Mouse (Mus musculus) erythroblast, embryonic 14.5 days (primary cell): ENCODE data around the gene Aqp8. TPM values are rescaled to one million over a fixed set of nuclear protein-coding genes. Genes with fewer than 3 reads are reported as not detected.
A peak's percentile ranks its signal among the peaks of the same experiment; 100 is the strongest.

Source experiments
- H3K27me3 ChIP-seq: 2 replicates; pipeline ENCODE4 v1.6.1; 2012; ENCODE audit warnings: inconsistent platforms; ENCODE audit not compliant: control insufficient read depth
- H3K36me3 ChIP-seq: 2 replicates; pipeline ENCODE4 v1.6.1; 2012; ENCODE audit warnings: mild to moderate bottlenecking, inconsistent platforms; ENCODE audit not compliant: control insufficient read depth
- H3K4me1 ChIP-seq: 2 replicates; pipeline ENCODE4 v1.6.1; 2012; ENCODE audit warnings: inconsistent platforms; ENCODE audit not compliant: control insufficient read depth
- H3K4me3 ChIP-seq: replicated peaks from 2 replicates; pipeline ENCODE3; 2012; ENCODE audit warnings: moderate library complexity, mild to moderate bottlenecking, inconsistent platforms
- H3K9me3 ChIP-seq: 2 replicates; pipeline ENCODE4 v1.6.1; 2012; ENCODE audit warnings: low read length, inconsistent platforms, mixed read lengths; ENCODE audit not compliant: control insufficient read depth
- GATA1 ChIP-seq: IDR thresholded peaks from 2 replicates; pipeline ENCODE4 v1.6.1; 2012; ENCODE audit warnings: low read length, inconsistent platforms, mixed read lengths
- TAL1 ChIP-seq: IDR thresholded peaks from 3 replicates; pipeline ENCODE4 v1.6.1; 2012; ENCODE audit warnings: low read length, inconsistent platforms, mixed read lengths
- polyA plus RNA-seq: library from polyadenylated mRNA; stranded (reverse); fragments of >175 nt; gene quantifications from 2 replicates; pipeline ENCODE4 v1.2.3, GENCODE M21; 2012

Gene Aqp8
- polyA plus RNA-seq, 1 experiment = not detected

DNA sequence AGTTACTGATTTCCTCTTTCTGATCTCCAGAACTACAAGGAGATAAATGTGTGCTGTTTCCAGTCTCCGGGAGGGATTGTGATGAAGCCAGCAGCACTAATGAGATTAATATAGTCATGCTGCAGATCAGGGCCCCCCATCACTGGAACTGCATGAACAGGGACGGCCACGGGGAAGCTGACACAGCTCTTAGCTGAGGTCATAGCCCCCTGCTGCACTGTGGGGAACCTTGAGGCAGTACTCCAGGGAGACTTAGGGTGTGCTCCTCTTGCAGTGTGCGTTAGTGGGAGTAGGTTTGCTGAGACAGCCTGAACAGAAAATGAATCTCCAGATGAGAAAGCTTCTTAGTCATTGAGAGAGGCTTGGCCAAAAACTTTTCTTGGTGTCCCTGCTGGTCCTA is 30.9 kb upstream of the Aqp8 start:
- Histone ChIP-seq H3K9me3 (no peaks in the 10 kb centered on the region), H3K27me3 (no peaks in the 10 kb centered on the region), H3K36me3 (peaks cover 18% of the 10 kb centered on the region), H3K4me1 (no peaks in the 10 kb centered on the region), H3K4me3 (no peak overlapping the region)
- TF ChIP-seq TAL1 = no peak
- TF ChIP-seq GATA1 = no peak

DNA sequence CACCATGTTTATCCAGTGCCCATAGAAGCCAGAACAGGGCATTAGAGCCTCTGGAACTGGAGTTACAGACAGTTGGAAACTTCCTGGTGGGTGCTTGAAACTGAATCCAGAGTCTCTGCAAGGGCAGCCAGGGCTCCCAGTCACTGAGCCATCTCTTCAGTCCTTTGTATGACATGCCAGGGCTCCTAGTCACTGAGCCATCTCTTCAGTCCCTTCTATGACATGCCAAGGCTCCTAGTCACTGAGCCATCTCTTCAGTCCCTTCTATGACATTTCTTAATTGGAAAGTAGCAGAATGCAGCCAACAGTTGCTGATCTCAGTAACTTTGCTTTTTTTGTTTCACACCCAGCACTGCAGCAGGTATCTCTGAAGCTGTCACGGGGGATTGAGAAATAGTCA is 20.0 kb upstream of the Aqp8 start:
- no peaks in the 10 kb centered on the region for H3K9me3 ChIP-seq
- peaks cover 2% of the 10 kb centered on the region; the same call in 1 of the 2 replicates for H3K27me3 ChIP-seq
- TF ChIP-seq GATA1 = no peak
- TF ChIP-seq TAL1 = no peak
- no peak overlapping the region for H3K4me3 ChIP-seq
- H3K4me1 ChIP-seq = no peaks in the 10 kb centered on the region
- no peaks in the 10 kb centered on the region for H3K36me3 ChIP-seq

DNA sequence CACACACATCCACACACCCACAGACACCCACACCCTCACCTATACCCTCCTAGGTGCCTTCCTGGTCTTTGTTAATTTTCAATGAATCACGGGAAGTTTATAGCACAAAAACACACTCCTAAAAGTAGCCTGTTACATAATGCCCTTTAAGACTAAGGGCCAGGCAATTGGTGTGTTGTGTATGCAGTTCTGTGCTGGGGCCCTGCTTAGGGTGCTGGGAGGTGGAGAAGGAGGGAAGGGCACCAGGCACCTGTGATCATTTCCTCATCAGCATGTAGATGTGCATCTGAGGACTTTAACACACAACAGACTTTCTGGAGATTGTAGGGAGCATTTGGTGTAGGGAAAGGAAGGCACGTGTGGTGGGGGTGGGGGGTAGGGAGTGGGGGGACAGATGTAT is 13.3 kb upstream of the Aqp8 start:
- Histone ChIP-seq H3K36me3 (no peaks in the 10 kb centered on the region), H3K27me3 (no peaks in the 10 kb centered on the region), H3K4me3 (no peak overlapping the region), H3K4me1 (peaks cover 23% of the 10 kb centered on the region), H3K9me3 (no peaks in the 10 kb centered on the region)
- TF ChIP-seq GATA1 (no peak), TAL1 (no peak)

DNA sequence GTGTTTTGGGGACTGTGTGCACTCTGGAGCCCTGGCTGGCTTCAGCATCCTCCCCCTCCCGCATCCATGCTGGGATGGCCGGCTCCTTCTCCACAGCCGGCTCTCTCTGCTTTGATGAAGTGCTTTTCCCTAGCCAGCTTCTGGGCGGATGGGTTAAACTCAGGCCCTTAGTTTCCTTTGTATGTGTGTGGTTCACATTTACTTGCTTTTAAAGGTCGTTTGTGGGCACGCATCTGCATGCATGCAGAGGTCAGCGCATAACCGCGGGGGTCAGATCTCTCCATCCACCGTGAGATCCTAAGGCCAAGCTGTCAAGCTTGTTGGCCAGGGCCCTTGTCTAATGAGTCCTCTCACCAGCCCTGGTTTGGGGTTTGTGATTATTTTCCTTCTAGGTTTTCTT is 12.4 kb upstream of the Aqp8 start:
- Histone ChIP-seq H3K27me3 (no peaks in the 10 kb centered on the region), H3K4me1 (peaks cover 23% of the 10 kb centered on the region), H3K9me3 (no peaks in the 10 kb centered on the region), H3K4me3 (no peak overlapping the region), H3K36me3 (no peaks in the 10 kb centered on the region)
- TF ChIP-seq GATA1 (no peak), TAL1 (no peak)

DNA sequence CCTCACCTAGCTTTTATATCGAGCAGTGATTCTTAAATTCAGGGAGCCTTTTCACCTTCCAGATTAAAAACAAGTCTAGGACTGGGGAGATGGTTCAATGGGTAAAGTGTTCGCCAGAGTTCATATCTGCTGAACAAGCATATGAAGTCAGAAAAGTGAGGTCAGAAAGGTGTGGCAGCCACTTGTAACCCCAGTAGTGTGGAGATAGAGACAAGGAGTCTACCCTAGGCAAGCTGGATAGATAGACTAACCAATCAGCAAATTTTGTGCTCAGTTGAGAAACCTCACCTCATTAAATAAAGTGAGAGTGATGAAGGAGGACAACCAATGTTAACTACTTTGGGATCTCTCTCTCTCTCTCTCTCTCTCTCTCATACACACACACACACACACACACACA is 11.6 kb upstream of the Aqp8 start:
- TF ChIP-seq GATA1 (no peak), TAL1 (no peak)
- Histone ChIP-seq H3K4me3 (no peak overlapping the region), H3K4me1 (peaks cover 23% of the 10 kb centered on the region), H3K27me3 (no peaks in the 10 kb centered on the region), H3K36me3 (no peaks in the 10 kb centered on the region), H3K9me3 (no peaks in the 10 kb centered on the region)

DNA sequence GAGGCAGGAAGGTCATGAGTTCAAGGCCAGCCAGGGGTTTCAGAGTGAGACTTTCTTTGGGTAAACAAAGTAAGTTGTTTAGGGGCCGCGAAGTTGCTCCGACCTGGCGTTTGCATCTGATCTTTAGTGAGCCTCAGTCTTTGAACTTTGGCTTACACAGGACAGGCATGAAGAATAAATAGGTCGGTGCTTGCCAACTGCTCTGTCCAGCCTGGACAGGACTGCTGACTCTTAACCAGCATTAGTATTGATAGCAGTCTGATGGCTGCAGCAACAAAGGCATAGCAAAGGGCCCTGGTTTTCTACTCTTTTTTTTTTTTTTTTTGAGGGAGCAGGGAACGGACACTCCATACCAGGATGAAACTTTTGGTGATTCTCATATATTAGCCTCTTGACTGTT is 9.5 kb upstream of the Aqp8 start:
- Histone ChIP-seq H3K27me3 (no peaks in the 10 kb centered on the region), H3K36me3 (no peaks in the 10 kb centered on the region), H3K4me3 (no peak overlapping the region), H3K9me3 (no peaks in the 10 kb centered on the region), H3K4me1 (peaks cover 36% of the 10 kb centered on the region)
- TF ChIP-seq GATA1 = no peak
- TF ChIP-seq TAL1 = no peak

DNA sequence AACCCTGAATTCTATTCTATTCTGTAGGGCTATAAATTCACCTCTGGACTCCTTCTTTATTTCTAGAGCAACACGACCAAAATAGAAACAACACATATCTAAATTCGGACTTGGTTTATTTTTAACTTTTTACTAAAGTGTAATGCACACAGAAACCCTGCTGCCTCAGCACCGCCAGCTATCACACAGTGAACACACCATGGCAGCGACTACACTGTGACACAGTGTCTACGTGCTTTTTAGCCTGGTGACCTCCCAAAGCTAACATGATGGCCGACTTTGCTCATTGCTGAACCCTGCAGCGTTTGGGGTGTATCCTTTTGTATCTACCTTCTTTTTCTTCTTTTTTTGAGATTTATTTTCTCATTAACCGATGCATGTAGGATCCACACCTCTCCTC is 9.0 kb upstream of the Aqp8 start:
- TF ChIP-seq TAL1 = no peak
- Histone ChIP-seq H3K4me1 (peaks cover 41% of the 10 kb centered on the region), H3K9me3 (no peaks in the 10 kb centered on the region)

DNA sequence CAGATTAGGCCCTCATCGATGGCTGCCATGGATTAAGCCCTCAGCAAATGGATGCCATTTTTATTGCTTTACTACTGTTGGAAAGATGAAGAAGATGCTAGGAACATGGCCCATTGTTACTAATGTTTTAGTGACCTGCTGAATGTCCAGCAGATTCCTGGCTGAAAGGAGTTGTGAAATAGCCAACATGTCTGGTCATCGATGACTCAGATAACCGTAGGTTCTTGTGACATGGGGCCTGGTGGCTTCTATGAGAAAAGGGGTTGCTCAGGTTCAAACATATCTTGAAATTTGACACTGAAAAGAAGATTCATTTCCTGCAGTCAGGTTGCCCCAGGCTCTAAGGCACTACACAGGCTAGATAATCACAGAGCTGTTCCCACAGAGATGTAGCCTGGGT is 7.0 kb upstream of the Aqp8 start:
- Histone ChIP-seq H3K4me3 (no peak overlapping the region), H3K4me1 (peaks cover 51% of the 10 kb centered on the region), H3K9me3 (no peaks in the 10 kb centered on the region), H3K27me3 (no peaks in the 10 kb centered on the region), H3K36me3 (no peaks in the 10 kb centered on the region)
- TF ChIP-seq GATA1 (no peak), TAL1 (no peak)

More for the DNA sequence above, 9.0 kb upstream of the Aqp8 start:
- Histone ChIP-seq H3K4me3 (no peak overlapping the region), H3K36me3 (no peaks in the 10 kb centered on the region), H3K27me3 (no peaks in the 10 kb centered on the region)

DNA sequence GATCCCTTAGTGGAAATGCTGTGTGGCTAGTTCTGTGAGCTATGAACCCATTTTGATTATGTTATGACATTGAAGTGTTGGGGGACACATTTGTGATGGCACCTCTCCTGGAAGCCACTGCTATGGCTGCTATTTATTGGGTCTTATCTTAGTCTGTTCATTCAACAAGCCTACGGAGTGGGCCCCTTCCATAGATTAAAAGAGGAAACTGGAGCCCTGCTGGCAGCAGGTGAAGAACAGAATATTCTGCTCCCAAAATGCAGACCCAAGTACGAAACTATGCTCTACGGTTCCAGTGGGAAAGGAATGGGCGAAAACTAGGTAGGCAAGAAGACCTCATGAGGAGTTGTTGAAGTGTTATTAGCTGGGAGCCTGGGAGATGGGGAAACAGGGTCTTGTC is 3.8 kb upstream of the Aqp8 start:
- Histone ChIP-seq H3K9me3 (no peaks in the 10 kb centered on the region), H3K27me3 (no peaks in the 10 kb centered on the region), H3K36me3 (no peaks in the 10 kb centered on the region), H3K4me3 (peak overlapping the region; percentile 27), H3K4me1 (peaks cover 70% of the 10 kb centered on the region)
- TF ChIP-seq TAL1 = no peak

DNA sequence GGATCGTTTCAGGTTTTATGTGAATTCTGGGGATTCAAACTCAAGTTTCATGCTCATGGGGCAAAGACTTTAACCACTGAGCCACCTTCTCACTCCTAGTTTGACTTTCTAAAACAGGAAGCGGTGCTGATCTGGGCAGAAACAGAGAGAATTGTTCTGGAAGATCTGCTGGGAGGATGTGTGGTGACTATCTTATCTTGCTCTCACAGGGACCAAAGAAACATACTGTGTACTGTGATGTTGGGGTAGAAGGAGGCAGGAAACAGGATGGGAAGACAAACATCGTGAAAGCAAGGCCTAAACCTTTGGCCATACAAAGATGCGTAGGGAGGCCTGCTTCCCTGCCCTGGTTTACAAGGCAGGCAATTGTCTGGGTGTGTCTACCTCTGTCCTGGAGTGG is 2.8 kb upstream of the Aqp8 start:
- peak; percentile 53; the same call in 1 of the 2 replicates for TF ChIP-seq GATA1
- peak; percentile 71 for TF ChIP-seq TAL1
- peak overlapping the region; percentile 47 for H3K4me3 ChIP-seq
- H3K27me3 ChIP-seq = no peaks in the 10 kb centered on the region

More for the DNA sequence above, 2.8 kb upstream of the Aqp8 start:
- peaks cover 76% of the 10 kb centered on the region for H3K4me1 ChIP-seq
- no peaks in the 10 kb centered on the region for H3K9me3 ChIP-seq
- H3K36me3 ChIP-seq = peaks cover 8% of the 10 kb centered on the region
